Mouse (Mus musculus) cortical plate, adult 2 months (tissue): Measurements from ENCODE around the gene Tubd1. TPM values are rescaled to one million over a fixed set of nuclear protein-coding genes. Genes with fewer than 3 reads are reported as not detected.

Experiments used
- H3K27ac ChIP-seq: fragments of 200-500 bp; 2 replicates; pipeline ENCODE4 v1.5.1; 2012; ENCODE audit warnings: low read length, control low read depth, inconsistent platforms; ENCODE audit not compliant: insufficient read depth
- H3K4me1 ChIP-seq: fragments of 200-500 bp; 2 replicates; pipeline ENCODE4 v1.6.1; 2011; ENCODE audit warnings: low read length; ENCODE audit not compliant: control insufficient read depth, insufficient read depth
- H3K4me3 ChIP-seq: fragments of 200-500 bp; 2 replicates; pipeline ENCODE4 v1.5.1; 2011; ENCODE audit warnings: mild to moderate bottlenecking, low read length, control low read depth; ENCODE audit not compliant: insufficient read depth
- CTCF ChIP-seq: fragments of 200-500 bp; IDR thresholded peaks from 2 replicates; pipeline ENCODE4 v1.5.1; 2011; ENCODE audit warnings: mild to moderate bottlenecking, control low read depth, low read length; ENCODE audit not compliant: insufficient read depth; ENCODE audit errors: extremely low read depth
- POLR2A ChIP-seq: fragments of 200-500 bp; IDR thresholded peaks from 2 replicates; pipeline ENCODE4 v1.6.1; 2011; ENCODE audit warnings: mild to moderate bottlenecking, low read length, control low read depth; ENCODE audit not compliant: insufficient read depth; ENCODE audit errors: extremely low read depth
- polyA plus RNA-seq: library from polyadenylated mRNA; depleted of rRNA; stranded (reverse); fragments of >200 nt; gene quantifications from 2 replicates; pipeline ENCODE4 v1.2.3, GENCODE M21; 2012

Tubd1 gene
- polyA plus RNA-seq, 1 experiment: 6.7 TPM

DNA sequence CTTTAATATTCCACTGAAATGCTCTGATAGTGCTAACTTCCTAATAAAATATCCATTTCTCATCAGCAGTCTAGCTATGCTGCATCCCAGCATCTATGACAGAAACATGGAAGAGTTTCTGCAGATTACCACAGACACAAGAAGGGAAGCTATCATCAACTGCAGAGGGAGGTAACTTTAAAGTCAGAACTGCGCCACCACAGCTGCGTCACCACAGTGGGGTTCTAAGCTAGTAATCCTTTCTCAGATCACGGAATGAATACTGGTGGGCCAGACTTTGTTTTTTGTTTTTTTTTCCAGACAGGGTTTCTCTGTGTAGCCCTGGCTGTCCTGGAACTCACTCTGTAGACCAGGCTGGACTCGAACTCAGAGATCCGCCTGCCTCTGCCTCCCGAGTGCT lies 50.6 kb downstream of the Tubd1 start:
- no peak overlapping the region for H3K27ac ChIP-seq
- no peak overlapping the region for H3K4me3 ChIP-seq
- TF ChIP-seq CTCF (no peak), POLR2A (no peak)
- H3K4me1 ChIP-seq: no peaks in the 10 kb centered on the region

DNA sequence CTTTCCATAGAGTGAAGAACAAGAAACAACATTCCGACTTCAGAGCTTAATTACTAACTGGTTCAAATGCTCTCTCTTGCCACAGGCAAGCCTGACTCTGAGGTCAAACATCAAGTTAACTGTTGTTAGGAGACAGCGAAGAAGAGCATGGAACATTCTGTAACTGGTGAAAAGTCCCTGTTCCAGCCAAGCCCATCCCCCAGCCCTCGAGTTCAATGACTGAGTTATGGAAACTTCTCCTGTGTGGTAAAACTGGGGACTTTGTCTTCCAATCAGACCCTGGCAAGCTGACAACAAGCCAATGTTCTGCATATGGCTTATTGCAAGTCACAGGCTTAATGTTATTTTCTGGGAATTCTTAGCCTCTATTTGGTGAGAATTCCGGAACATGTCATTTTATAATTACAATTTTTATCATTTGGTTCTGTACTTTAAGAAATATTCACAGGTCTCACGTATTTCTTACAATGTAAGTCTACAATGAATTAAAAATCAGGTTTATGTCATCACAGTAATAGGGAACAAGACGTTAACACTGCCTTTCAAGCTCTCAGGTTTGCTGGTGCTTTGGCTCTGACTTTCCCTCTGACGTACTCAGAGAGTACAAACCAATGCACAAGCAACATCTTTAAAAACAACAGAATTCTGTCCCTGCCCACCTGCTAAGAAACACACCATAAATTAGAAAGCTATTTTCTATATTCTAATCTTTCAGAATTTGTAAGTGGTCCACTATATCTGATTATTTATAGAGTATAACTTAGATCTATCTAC lies 51.6 kb downstream of the Tubd1 start:
- Histone ChIP-seq H3K27ac (no peak overlapping the region), H3K4me3 (no peak overlapping the region), H3K4me1 (no peaks in the 10 kb centered on the region)
- TF ChIP-seq CTCF: no peak
- TF ChIP-seq POLR2A: no peak

DNA sequence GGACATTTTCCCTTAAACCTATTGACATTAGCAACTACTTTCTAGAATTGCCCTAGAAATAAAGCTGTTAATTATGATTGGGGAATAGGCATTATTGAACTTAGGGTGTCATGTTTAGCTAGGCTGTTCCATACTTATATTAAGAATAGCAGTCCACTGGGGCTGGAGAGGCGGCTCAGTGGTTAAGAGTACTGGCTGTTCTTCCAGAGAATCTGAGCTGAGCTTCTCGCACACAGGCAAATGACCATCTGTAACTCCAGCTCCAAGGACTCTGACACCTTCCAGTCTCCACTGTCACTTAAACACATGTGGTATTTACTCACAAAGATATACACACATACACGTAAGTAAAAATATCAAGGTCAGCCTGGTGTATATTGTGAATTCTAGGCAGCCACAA lies 52.2 kb downstream of the Tubd1 start:
- no peak for TF ChIP-seq CTCF
- TF ChIP-seq POLR2A: no peak
- Histone ChIP-seq H3K4me1 (no peaks in the 10 kb centered on the region), H3K27ac (no peak overlapping the region), H3K4me3 (no peak overlapping the region)

DNA sequence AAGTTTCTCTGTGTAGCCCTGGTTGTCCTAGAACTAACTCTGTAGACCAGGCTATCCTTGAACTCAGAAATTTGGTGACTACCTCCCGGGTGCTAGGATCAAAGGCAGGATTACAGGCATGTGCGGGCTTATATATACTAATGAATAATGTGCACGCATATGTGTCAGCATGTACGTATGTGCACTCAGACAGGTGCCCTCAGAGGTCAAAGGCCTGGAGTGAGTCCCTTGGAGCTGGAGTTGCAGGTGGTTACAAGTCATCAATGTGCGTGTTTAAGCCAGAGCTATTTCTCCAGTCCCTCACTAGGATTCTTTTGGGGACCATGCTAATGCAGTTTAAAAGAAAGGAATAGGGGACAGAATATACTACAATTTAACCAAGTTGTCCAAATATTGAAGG lies 53.4 kb downstream of the Tubd1 start:
- H3K4me3 ChIP-seq: no peak overlapping the region
- TF ChIP-seq POLR2A (no peak), CTCF (no peak)
- no peaks in the 10 kb centered on the region for H3K4me1 ChIP-seq
- H3K27ac ChIP-seq: no peak overlapping the region

DNA sequence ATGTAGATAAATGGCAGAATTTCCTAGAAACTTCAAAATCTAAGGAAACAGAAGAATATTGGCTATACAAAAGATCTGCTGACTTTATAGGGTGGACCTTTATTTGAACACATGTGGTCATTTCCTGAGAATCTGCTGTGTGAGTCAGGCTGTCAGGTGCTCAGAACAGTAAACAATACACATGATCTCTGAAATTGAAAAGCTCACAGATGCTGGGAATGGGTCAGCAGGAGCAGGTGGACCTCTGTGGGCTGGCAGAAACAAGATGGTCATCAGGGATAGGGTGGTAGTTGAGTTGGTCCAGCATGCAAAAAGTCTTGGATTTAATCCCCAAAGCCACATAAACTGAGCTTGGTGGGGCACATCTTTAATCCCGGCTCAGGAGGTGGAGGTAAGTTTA lies 53.8 kb downstream of the Tubd1 start:
- H3K27ac ChIP-seq: no peak overlapping the region
- no peak overlapping the region for H3K4me3 ChIP-seq
- TF ChIP-seq CTCF (no peak), POLR2A (no peak)
- no peaks in the 10 kb centered on the region for H3K4me1 ChIP-seq

DNA sequence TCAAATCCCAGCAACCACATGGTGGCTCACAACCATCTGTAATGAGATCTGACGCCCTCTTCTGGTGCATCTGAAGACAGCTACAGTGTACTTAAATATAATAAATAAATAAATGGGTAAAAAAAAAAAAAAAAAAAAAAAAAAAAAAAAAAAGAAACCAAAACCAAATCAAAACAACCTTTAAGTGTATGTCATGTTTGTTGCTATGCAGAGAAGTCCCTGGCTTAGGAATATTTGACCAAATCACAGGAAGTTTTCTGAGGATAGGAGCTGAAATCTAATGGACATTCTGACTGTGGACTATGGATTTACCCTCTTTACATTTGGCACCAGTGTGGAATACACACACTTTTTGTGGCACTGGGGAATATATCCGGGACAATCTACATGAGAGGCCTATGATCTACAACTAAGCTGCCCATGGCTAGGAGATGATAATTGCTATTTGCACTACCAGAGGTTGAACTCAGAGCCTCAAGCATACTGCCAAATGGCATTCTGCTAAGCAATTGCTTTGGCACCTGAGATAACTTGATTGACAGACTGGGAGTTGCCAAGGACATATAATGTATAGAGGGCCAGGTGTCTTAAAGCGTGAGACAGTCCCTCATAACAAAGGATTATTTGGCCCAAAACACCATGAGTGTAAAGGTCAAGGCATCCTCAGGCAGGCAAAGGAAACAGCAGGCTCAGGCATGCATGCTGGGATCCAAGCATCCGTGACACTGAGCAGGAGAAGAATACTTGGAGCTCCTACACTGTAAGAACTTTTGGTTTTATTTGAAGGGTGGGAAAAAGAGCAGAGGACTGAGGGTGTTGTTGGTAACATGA lies 54.8 kb downstream of the Tubd1 start:
- H3K4me1 ChIP-seq: no peaks in the 10 kb centered on the region
- no peak overlapping the region for H3K4me3 ChIP-seq
- no peak overlapping the region for H3K27ac ChIP-seq
- TF ChIP-seq POLR2A: no peak
- TF ChIP-seq CTCF: no peak

DNA sequence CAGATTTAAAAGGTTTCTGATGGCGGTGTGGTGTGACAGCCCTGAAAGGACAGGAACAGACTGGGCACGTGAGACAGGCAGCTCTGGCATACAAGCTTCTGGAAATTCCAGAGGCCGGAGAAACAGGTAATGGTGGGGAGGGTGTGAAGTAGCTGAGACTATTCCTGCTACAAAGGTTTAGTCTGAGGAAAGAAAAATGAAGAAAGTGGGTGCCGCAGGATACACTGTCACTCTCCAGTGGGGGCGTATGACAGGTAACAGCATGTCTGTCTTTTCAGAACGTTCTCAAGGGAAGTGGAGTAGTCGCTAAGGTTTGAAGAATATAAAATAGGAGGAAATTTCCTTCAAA lies 55.4 kb downstream of the Tubd1 start:
- no peak for TF ChIP-seq CTCF
- TF ChIP-seq POLR2A: no peak
- no peak overlapping the region for H3K4me3 ChIP-seq
- H3K27ac ChIP-seq: no peak overlapping the region
- H3K4me1 ChIP-seq: no peaks in the 10 kb centered on the region

DNA sequence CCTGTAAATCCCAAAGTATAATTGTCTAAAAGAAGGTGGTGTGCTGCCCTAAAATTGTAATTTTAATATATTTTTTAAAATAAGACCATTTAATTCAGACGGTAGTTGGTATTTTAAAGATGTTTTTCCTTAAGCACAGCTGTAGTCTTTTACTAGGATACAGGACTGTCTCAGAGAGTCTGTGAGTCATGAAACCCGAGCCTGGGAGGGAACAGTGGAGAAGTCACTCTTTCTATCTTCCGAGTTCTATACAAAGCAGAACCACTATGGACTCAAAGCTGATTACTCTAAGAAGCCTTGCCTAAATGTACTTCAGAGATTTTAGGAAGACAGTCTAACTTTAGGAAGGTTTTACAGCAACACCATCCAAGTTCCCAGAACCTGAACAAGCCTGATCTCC lies 57.3 kb downstream of the Tubd1 start:
- no peak overlapping the region for H3K27ac ChIP-seq
- no peaks in the 10 kb centered on the region for H3K4me1 ChIP-seq
- no peak overlapping the region for H3K4me3 ChIP-seq
- TF ChIP-seq POLR2A: no peak
- TF ChIP-seq CTCF: no peak

DNA sequence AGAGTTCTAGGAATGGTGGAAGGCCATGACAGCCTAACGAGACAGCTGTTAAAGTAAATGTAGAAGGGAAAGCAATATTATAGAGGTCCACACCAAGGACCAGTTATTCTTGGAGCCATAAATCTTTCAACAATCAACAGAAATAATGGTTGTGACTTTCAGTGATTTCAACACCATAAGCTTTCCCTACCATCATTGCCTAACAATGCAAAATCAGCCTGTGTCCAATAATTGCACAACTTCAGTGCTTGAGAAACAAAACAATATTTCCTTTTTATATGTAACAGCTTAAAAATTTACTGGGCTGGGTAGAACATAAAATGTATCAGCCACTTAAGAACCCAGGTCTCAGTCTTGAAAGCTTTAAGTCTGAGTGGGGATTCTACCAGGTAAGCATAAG lies 58.9 kb downstream of the Tubd1 start:
- Histone ChIP-seq H3K4me3 (no peak overlapping the region), H3K27ac (no peak overlapping the region), H3K4me1 (no peaks in the 10 kb centered on the region)
- TF ChIP-seq POLR2A (no peak), CTCF (no peak)

DNA sequence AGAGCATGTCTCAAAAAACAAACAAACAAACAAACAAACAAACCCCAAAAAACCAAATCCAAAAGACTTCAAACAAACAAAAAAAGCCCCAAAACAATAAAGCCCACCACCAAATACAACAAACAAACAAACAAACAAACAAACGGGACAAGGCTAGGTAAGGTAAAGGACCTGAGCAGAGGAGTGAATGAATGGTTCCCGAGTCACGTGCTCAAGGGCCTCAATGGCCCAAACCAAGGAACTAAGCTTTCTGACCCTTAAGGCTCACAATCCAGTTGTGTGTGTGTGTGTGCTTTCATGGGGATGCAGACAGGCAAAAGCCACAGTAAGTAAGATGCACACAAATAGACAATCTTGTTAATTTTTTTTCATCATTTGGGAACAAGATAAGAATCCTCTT lies 59.5 kb downstream of the Tubd1 start:
- Histone ChIP-seq H3K4me3 (no peak overlapping the region), H3K4me1 (no peaks in the 10 kb centered on the region), H3K27ac (no peak overlapping the region)
- no peak for TF ChIP-seq POLR2A
